Mouse (Mus musculus) cerebellum, adult (tissue): ENCODE measurements at regions not wholly inside any gene's neighbourhood (a gene's known extent, or its start where the extent isn't known, plus 50 kb on each side); places are given as distances from the start of the nearest gene placed in this dataset.
"Not testable (repeated sequence)": the region's sequence is repeated elsewhere in the genome, so short reads cannot be mapped to it uniquely, and the experiment has no call there.

Experiments
- ATAC-seq: cut with Nextera tagmentation; 2 replicates; pipeline ENCODE4 v1.9.2; 2017; ENCODE audit warnings: mild to moderate bottlenecking, moderate library complexity, mixed read lengths; ENCODE audit not compliant: insufficient number of reproducible peaks, low FRiP score, low TSS enrichment

- ATAC-seq = no peak
Observed at GRCm38 (mm10) chr15:91916946-91917345, 78.9 kb downstream of the Smgc start.

DNA sequence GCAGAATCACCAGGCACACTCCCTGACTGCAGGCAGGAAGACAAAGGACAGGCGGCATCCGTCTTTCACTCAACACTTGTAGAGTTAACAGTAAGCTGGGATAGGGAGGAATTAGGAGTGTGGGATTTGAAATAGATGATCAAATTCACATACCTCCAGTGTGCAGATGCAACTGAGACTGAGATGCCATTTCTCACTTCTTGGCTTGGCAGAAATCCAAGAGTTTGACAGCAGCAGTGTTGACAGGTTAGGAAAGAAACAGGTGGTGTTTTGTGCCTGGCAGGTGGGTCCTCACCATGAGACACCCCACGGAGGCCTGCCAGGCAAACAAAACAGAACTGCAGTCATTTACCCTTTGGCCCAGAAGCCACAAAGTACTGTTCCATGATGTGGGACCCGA is 79.8 kb downstream of the Smgc start:
- ATAC-seq = 0 out of 2 replicates have a peak, but pooled peaks have one; percentile 26

GRCm38 (mm10) chr15:91924542-91924941 is 86.5 kb downstream of the Smgc start:
- ATAC-seq = no peak

DNA sequence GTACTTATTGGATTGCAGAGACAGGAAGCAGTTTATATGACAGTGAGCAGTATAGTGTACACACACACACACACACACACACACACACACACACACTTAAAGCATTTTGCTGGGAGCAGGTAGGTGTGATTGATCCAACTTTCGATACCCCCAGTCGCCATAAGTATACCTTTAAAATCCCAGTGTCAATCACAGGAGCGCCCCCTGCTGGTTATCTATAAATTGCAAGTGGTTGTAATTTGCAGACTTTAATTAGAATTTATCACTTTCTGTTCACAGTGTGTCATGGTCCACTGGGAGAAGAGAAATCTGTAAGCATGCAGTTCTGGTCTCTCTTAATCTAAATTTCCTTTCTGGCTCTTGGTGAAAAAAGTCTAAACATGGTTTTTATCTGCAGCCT is 89.4 kb downstream of the Smgc start:
- no peak for ATAC-seq

GRCm38 (mm10) chr15:91928511-91928910 is 90.4 kb downstream of the Smgc start:
- ATAC-seq = no peak

- no peak for ATAC-seq
Observed at GRCm38 (mm10) chr15:91957273-91957672, 93.7 kb upstream of the Cntn1 start.

DNA sequence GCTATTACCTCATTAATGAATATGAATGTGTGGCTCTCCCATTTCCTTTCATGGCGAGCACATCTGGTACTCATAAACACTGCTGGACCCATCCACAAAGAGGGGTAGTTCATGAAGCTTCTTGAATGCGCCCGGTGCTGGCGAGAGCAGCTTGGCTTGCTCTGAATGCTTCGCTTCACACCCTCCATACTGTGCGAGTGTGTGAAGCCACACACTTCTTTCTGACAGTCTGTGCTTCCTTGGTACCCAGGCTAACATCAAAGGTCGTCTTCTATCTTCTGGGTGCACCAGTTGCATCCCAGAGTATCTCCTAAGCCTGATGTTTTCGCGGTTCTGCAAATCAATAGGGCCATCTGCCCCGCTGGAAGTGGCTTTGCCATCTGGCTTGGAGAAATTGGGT is 85.8 kb upstream of the Cntn1 start:
- ATAC-seq = no peak

GRCm38 (mm10) chr15:91969378-91969777 is 81.6 kb upstream of the Cntn1 start:
- peak; percentile 65 for ATAC-seq

- no peak for ATAC-seq
Observed at GRCm38 (mm10) chr15:91971411-91971810, 79.6 kb upstream of the Cntn1 start.

- ATAC-seq = no peak
Observed at GRCm38 (mm10) chr15:91971846-91972245, 79.1 kb upstream of the Cntn1 start.

GRCm38 (mm10) chr15:91975606-91976005 is 75.4 kb upstream of the Cntn1 start:
- no peak for ATAC-seq

GRCm38 (mm10) chr15:91983186-91983585 is 67.8 kb upstream of the Cntn1 start:
- ATAC-seq = not testable (repeated sequence)

DNA sequence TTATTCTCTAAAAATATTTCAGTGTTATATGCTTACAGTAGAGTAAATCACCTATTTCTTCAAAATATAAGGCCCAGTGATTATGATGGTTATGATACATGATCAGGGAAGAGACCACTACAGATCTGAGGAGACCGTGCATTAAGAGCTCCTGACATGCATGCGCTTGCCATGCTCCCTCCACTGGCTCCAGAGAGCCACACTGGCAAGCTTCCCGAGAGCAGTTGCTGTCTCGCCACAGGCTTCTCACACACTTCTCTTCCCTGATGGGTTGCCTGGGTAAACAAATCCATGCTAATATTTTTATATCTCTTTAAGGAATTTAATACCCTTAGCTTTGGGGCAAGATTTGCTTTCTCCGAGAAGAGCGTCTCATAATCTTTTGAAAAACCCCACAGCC is 50.9 kb upstream of the Cntn1 start:
- ATAC-seq = peak; percentile 80
